Mouse (Mus musculus) stomach, adult 2 months (tissue): ENCODE measurements around the gene Phc1. TPM values are rescaled to one million over a fixed set of nuclear protein-coding genes. Genes with fewer than 3 reads are reported as not detected.

Source experiments
- polyA plus RNA-seq: library from polyadenylated mRNA; depleted of rRNA; stranded (reverse); fragments of >200 nt; gene quantifications from 2 replicates; pipeline ENCODE4 v1.2.3, GENCODE M21; 2012; rRNA removed

The Phc1 gene
- polyA plus RNA-seq: 15.4 and 23.5 TPM in 2 replicates

DNA sequence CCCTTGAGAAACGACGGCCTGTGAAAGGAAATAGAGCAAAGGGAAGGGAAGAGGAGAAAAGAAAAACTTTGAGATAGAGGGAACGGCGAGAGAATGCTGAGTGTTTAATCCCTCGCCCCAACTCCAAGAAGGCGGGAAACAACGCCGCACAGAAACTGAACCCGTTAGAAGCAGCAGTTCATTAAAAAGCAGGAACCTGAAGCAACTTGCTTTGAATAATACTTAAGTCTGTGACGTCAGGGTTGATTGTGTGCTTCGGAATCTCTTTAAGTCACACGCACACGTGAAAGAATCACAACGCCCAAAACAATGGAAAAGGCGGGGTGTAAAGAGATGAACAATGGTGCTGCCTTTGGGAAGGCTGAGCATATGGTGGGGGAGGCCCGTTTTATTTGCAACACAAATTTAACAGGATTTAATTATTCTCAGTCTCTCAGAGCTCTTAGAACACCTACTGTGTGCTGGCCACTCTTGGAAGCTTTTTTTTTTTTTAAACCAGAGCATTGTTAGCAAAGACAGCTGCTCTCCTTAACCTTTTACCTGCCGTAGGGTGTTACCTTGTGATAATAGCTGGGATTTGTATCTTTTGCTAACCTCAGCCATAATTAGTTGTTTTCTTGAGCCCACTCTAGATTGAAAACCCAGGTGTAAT, at the start of gene Phc1:
Gene Phc1 (minus strand): TSS at position 213 of the 652 bp plus-strand sequence.

DNA sequence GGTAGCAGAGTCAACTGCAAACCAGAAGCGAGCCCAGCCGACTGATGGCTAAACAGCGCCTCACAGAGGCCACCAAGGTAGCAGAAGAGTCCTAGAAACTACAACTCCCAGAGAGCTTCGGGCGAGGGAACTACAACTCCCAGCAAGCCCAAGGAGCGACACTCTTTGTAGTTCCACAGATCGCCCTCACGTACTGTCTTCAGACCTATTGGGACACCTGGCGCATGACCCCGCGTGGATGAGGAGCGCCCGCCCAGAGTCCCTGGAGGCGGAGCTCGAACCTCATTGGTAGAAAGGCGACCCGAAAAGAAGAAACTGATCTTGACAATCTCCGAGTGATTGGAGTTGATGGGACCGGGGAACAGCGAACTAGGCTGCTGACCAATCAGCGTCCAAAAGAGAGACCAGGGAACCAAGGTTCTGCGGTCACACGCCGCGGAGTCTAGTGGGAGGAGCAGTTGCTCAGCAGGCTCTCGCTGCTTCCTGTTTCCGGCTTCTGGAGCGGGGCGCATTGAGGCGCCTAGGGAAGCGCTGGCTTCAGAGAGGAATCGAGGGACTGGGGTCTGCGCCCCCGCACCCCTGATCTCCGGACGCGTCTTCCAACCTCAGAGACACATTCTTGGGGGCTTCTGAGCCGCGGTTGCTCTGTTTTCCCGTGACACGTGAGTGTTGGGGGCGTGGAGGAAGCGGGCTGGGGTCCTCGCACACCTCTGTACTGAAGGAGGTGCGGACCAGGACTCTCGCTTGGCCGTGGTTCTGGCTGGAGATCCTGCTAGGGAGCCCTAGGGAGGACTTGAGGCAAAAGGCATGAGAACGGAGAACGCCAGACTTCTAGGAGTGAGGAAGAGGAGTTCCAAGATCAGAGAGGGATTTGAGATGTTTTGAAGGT, 31.6 kb downstream of the Phc1 start, which contains the start of gene M6pr:
Gene M6pr (plus strand): TSS at position 216 of the 889 bp plus-strand sequence.

DNA sequence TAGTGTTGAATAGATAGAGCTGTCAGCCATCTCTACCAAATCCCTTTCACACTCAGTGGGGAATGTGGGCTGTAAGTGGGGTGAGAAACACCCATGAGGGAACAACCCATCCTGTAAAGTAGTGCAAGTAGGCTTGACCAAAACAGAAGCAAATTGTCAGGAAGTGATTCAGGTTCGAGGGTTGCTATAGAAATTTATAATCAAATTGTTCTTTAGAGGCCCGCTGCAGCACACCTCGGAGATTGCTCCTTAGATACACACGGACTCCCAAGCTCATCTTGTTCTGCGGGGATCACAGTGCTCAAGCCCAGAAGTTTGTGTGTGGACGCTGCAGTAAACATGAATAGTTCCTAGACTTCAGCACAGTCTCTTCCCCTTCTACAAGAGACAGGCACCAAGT, 57.6 kb downstream of the Phc1 start, which contains the start of gene Klrg1:
Gene Klrg1 (minus strand): TSS at position 101 of the 400 bp plus-strand sequence.

Other genes with a start within 250 kb of the Phc1 start
- 0.05 and 0.13 TPM in 2 replicates for gene Klrg1, start 57.7 kb downstream of the Phc1 start, polyA plus RNA-seq
- gene M6pr, start 31.8 kb downstream of the Phc1 start, polyA plus RNA-seq: 13.4 and 17.6 TPM in 2 replicates
- 0.02 and 0.04 TPM in 2 replicates for gene Rimklb, start 158.2 kb upstream of the Phc1 start, polyA plus RNA-seq
- gene Mfap5, start 165.3 kb upstream of the Phc1 start, polyA plus RNA-seq: 68.1 and 71.2 TPM in 2 replicates
- not detected in 2 replicates for gene Aicda, start 213.2 kb upstream of the Phc1 start, polyA plus RNA-seq